Mouse (Mus musculus) CH12.LX (cell line): ENCODE results near the gene Gstp2.

Source experiments
- CTCF ChIP-seq, 2 experiments: IDR thresholded peaks in 1 of 2; conservative IDR thresholded peaks in 1 of 2; 2 replicates each; pipeline ENCODE4 v1.5.1; 2011 to 2012; ENCODE audit warnings: low read depth in 2 of 2, low read length in 2 of 2, improper control_type of control experiment in 1 of 2, inconsistent platforms in 1 of 2, mild to moderate bottlenecking in 1 of 2, moderate library complexity in 1 of 2
- KAT2A ChIP-seq: IDR thresholded peaks from 2 replicates; pipeline ENCODE4 v1.6.1; 2012; ENCODE audit warnings: low read length, improper control_type of control experiment, inconsistent platforms; ENCODE audit not compliant: insufficient replicate concordance
- MAFK ChIP-seq: IDR thresholded peaks from 2 replicates; pipeline ENCODE4 v1.6.1; 2011; ENCODE audit warnings: low read length, improper control_type of control experiment; ENCODE audit not compliant: insufficient replicate concordance
- NRF1 ChIP-seq: IDR thresholded peaks from 2 replicates; pipeline ENCODE4 v1.6.1; 2014; ENCODE audit warnings: low read depth, mild to moderate bottlenecking, inconsistent platforms, low read length, improper control_type of control experiment, moderate library complexity
- POLR2A ChIP-seq: IDR thresholded peaks from 2 replicates; pipeline ENCODE4 v1.6.1; 2011; ENCODE audit warnings: low read depth, mild to moderate bottlenecking, improper control_type of control experiment, low read length
- TBP ChIP-seq: conservative IDR thresholded peaks from 2 replicates; pipeline ENCODE4 v1.6.1; 2011; ENCODE audit warnings: low read depth, low read length, improper control_type of control experiment
- USF1 ChIP-seq: IDR thresholded peaks from 2 replicates; pipeline ENCODE4 v1.6.1; 2014; ENCODE audit warnings: low read depth, mild to moderate bottlenecking, inconsistent platforms, low read length, improper control_type of control experiment

DNA sequence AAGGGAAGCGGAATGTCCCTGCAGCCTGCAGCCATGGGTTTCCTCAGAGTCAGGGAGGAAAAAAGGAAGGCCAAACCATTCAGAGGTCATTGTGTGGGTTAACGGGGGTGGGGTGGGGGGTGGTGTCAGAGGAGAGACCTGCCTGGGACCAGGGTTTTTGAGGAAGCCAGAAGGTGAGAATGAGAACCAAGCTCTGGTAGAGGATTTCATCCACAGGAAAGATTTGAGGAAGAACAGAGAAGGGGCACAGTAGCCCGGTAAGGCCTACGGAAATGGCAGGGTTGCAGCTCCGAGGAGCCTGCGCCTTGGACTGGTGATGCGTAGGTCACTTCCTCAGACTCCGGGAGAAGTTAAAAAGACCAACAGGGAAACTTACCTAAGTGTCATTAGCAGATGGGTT, 24.9 kb upstream of the Gstp2 start:
- TF ChIP-seq CTCF (conservative IDR thresholded peaks at IDR 0.05 in 1 of 2, IDR thresholded peaks at IDR 0.05 in 1 of 2; ENCODE audit: low read depth in 2 of 2, low read length in 2 of 2) = no peak
- TF ChIP-seq USF1 = no peak
- no peak for TF ChIP-seq MAFK
- no peak for TF ChIP-seq NRF1
- no peak for TF ChIP-seq POLR2A
- TF ChIP-seq KAT2A = no peak
- no peak for TF ChIP-seq TBP
